Mouse (Mus musculus): ENCODE data around the gene Xab2. TPM values are rescaled to one million over a fixed set of nuclear protein-coding genes. Genes with fewer than 3 reads are reported as not detected.

The Xab2 gene
- 14.9 and 15.2 TPM in 2 replicates for total RNA-seq (2014; rRNA removed)
- polyA plus RNA-seq (2012; rRNA removed), result 21.1 and 26.8 TPM in 2 replicates

GRCm38 (mm10) chr8:3621199-3621970 is at the start of gene Xab2, which contains the start of gene Pet100:
Gene Xab2, minus strand, starts transcription at chr8:3621316.
Gene Pet100, plus strand, starts transcription at chr8:3621548.
- Histone ChIP-seq H3K4me1 (ENCODE audit: control insufficient read depth, insufficient read depth, low read length) (no peaks in the 10 kb centered on the region; the same call in 1 of the 2 replicates), H3K36me3 (ENCODE audit: control insufficient read depth, insufficient read depth, low read length) (peaks cover 8% of the 10 kb centered on the region), H3K9ac (ENCODE audit: low read depth, low read length) (peak within 1 kb of the TSS; percentile 70), H3K79me2 (ENCODE audit: control insufficient read depth, insufficient read depth, low read length) (peaks cover 4% of the 10 kb centered on the region; the same call in 1 of the 2 replicates), H3K4me3 (ENCODE audit: insufficient read depth, low read depth, low read length) (peak within 1 kb of the TSS; percentile 71), H3K27me3 (ENCODE audit: control insufficient read depth, insufficient read depth, low read length) (no peaks in the 10 kb centered on the region), H3K27ac (replicated peaks; ENCODE audit: insufficient read depth, low read depth, low read length) (no peak within 1 kb of the TSS)
- TF ChIP-seq CTCF (IDR thresholded peaks at IDR 0.05; ENCODE audit: low read depth, low read length), result no peak
- TF ChIP-seq POLR2A (IDR thresholded peaks at IDR 0.05; ENCODE audit: extremely low read depth, insufficient read depth, low read length), result peak; percentile 69; the same call in 1 of the 2 replicates
- DNase-seq (ENCODE audit: extremely low read depth, low read depth, low spot score), result peak; percentile 98
- under 1% methylated on average over 37 of the region's 37 CpGs for WGBS

GRCm38 (mm10) chr8:3670388-3670787 is 49.3 kb upstream of the Xab2 start:
- TF ChIP-seq CTCF (IDR thresholded peaks at IDR 0.05; ENCODE audit: low read depth, low read length) (no peak), POLR2A (IDR thresholded peaks at IDR 0.05; ENCODE audit: extremely low read depth, insufficient read depth, low read length) (no peak)
- H3K4me1 ChIP-seq (ENCODE audit: control insufficient read depth, insufficient read depth, low read length), result peaks cover 1% of the 10 kb centered on the region; the same call in 1 of the 2 replicates
- H3K4me3 ChIP-seq (ENCODE audit: insufficient read depth, low read depth, low read length), result no peak overlapping the region
- H3K27me3 ChIP-seq (ENCODE audit: control insufficient read depth, insufficient read depth, low read length), result no peaks in the 10 kb centered on the region
- no peaks in the 10 kb centered on the region for H3K79me2 ChIP-seq (ENCODE audit: control insufficient read depth, insufficient read depth, low read length)
- H3K36me3 ChIP-seq (ENCODE audit: control insufficient read depth, insufficient read depth, low read length), result no peaks in the 10 kb centered on the region
- WGBS, result 72% methylated on average over 2 of the region's 2 CpGs
- no peak overlapping the region for H3K9ac ChIP-seq (ENCODE audit: low read depth, low read length)
- DNase-seq (ENCODE audit: extremely low read depth, low read depth, low spot score), result no peak
- no peak overlapping the region for H3K27ac ChIP-seq (replicated peaks; ENCODE audit: insufficient read depth, low read depth, low read length)

- H3K9ac ChIP-seq (ENCODE audit: low read depth, low read length), result no peak within 1 kb of the TSS
- no peaks in the 10 kb centered on the region for H3K4me1 ChIP-seq (ENCODE audit: control insufficient read depth, insufficient read depth, low read length)
- no peaks in the 10 kb centered on the region for H3K36me3 ChIP-seq (ENCODE audit: control insufficient read depth, insufficient read depth, low read length)
- WGBS, result 70% methylated on average over 6 of the region's 6 CpGs
- no peak for DNase-seq (ENCODE audit: extremely low read depth, low read depth, low spot score)
- H3K27me3 ChIP-seq (ENCODE audit: control insufficient read depth, insufficient read depth, low read length), result no peaks in the 10 kb centered on the region
- H3K27ac ChIP-seq (replicated peaks; ENCODE audit: insufficient read depth, low read depth, low read length), result no peak within 1 kb of the TSS
- no peak for TF ChIP-seq CTCF (IDR thresholded peaks at IDR 0.05; ENCODE audit: low read depth, low read length)
- no peak for TF ChIP-seq POLR2A (IDR thresholded peaks at IDR 0.05; ENCODE audit: extremely low read depth, insufficient read depth, low read length)
- H3K79me2 ChIP-seq (ENCODE audit: control insufficient read depth, insufficient read depth, low read length), result no peaks in the 10 kb centered on the region
- H3K4me3 ChIP-seq (ENCODE audit: insufficient read depth, low read depth, low read length), result no peak within 1 kb of the TSS
Observed at GRCm38 (mm10) chr8:3665507-3665906, 44.4 kb upstream of the Xab2 start, which contains the start of gene Mcemp1. Gene Mcemp1, plus strand, starts transcription at chr8:3665754.

- H3K27me3 ChIP-seq (ENCODE audit: control insufficient read depth, insufficient read depth, low read length), result no peaks in the 10 kb centered on the region
- H3K36me3 ChIP-seq (ENCODE audit: control insufficient read depth, insufficient read depth, low read length), result no peaks in the 10 kb centered on the region
- no peaks in the 10 kb centered on the region for H3K4me1 ChIP-seq (ENCODE audit: control insufficient read depth, insufficient read depth, low read length)
- WGBS, result 52% methylated on average over 5 of the region's 5 CpGs
- H3K79me2 ChIP-seq (ENCODE audit: control insufficient read depth, insufficient read depth, low read length), result no peaks in the 10 kb centered on the region
- TF ChIP-seq POLR2A (IDR thresholded peaks at IDR 0.05; ENCODE audit: extremely low read depth, insufficient read depth, low read length), result no peak
- TF ChIP-seq CTCF (IDR thresholded peaks at IDR 0.05; ENCODE audit: low read depth, low read length), result no peak
- DNase-seq (ENCODE audit: extremely low read depth, low read depth, low spot score), result no peak
- H3K4me3 ChIP-seq (ENCODE audit: insufficient read depth, low read depth, low read length), result no peak overlapping the region
- no peak overlapping the region for H3K27ac ChIP-seq (replicated peaks; ENCODE audit: insufficient read depth, low read depth, low read length)
- H3K9ac ChIP-seq (ENCODE audit: low read depth, low read length), result no peak overlapping the region
Observed at GRCm38 (mm10) chr8:3664405-3664804, 43.3 kb upstream of the Xab2 start.

GRCm38 (mm10) chr8:3660889-3661288 is 39.8 kb upstream of the Xab2 start:
- H3K27ac ChIP-seq (replicated peaks; ENCODE audit: insufficient read depth, low read depth, low read length), result no peak overlapping the region
- 72% methylated on average over 8 of the region's 8 CpGs for WGBS

More at GRCm38 (mm10) chr8:3660889-3661288, 39.8 kb upstream of the Xab2 start:
- H3K9ac ChIP-seq (ENCODE audit: low read depth, low read length), result no peak overlapping the region
- DNase-seq (ENCODE audit: extremely low read depth, low read depth, low spot score), result no peak
- no peak overlapping the region for H3K4me3 ChIP-seq (ENCODE audit: insufficient read depth, low read depth, low read length)
- H3K4me1 ChIP-seq (ENCODE audit: control insufficient read depth, insufficient read depth, low read length), result no peaks in the 10 kb centered on the region
- H3K79me2 ChIP-seq (ENCODE audit: control insufficient read depth, insufficient read depth, low read length), result no peaks in the 10 kb centered on the region
- H3K27me3 ChIP-seq (ENCODE audit: control insufficient read depth, insufficient read depth, low read length), result no peaks in the 10 kb centered on the region
- TF ChIP-seq CTCF (IDR thresholded peaks at IDR 0.05; ENCODE audit: low read depth, low read length), result no peak
- TF ChIP-seq POLR2A (IDR thresholded peaks at IDR 0.05; ENCODE audit: extremely low read depth, insufficient read depth, low read length), result no peak
- no peaks in the 10 kb centered on the region for H3K36me3 ChIP-seq (ENCODE audit: control insufficient read depth, insufficient read depth, low read length)
